Mouse (Mus musculus): ENCODE results near the gene Stard13. TPM values are rescaled to one million over a fixed set of nuclear protein-coding genes. Genes with fewer than 3 reads are reported as not detected.

Stard13 gene
- polyA plus RNA-seq, 1 experiment from 2014 or later = 3.7 TPM

- Histone ChIP-seq H3K27ac (ENCODE audit: low read depth, low read length) (no peak overlapping the region), H3K9me3 (ENCODE audit: control insufficient read depth) (no peaks in the 10 kb centered on the region), H3K36me3 (ENCODE audit: control insufficient read depth, insufficient read depth) (no peaks in the 10 kb centered on the region), H3K27me3 (replicated peaks; ENCODE audit: control insufficient read depth, insufficient read depth, low read length) (no peaks in the 10 kb centered on the region), H3K9ac (ENCODE audit: low read depth, low read length) (no peak overlapping the region), H3K4me2 (replicated peaks; ENCODE audit: low read depth) (no peak overlapping the region), H3K4me3 (ENCODE audit: low read depth, low read length) (no peak overlapping the region), H3K4me1 (replicated peaks; ENCODE audit: control insufficient read depth, insufficient read depth, low read length) (peaks cover 4% of the 10 kb centered on the region; the same call in 1 of the 2 replicates)
- ATAC-seq = no peak
- WGBS = 86% methylated on average over 2 of the region's 2 CpGs
- no peak for TF ChIP-seq CTCF (IDR thresholded peaks at IDR 0.05; ENCODE audit: low read depth)
Observed at GRCm38 (mm10) chr5:151109822-151110221, 123.8 kb downstream of the Stard13 start.

- H3K27ac ChIP-seq (ENCODE audit: low read depth, low read length) = peak overlapping the region; percentile 54; the same call in 1 of the 2 replicates
- no peak for TF ChIP-seq CTCF (IDR thresholded peaks at IDR 0.05; ENCODE audit: low read depth)
- H3K4me3 ChIP-seq (ENCODE audit: low read depth, low read length) = no peak overlapping the region
- no peaks in the 10 kb centered on the region for H3K27me3 ChIP-seq (replicated peaks; ENCODE audit: control insufficient read depth, insufficient read depth, low read length)
- no peak for ATAC-seq
- WGBS = 74% methylated on average over 7 of the region's 7 CpGs
- no peak overlapping the region for H3K4me2 ChIP-seq (replicated peaks; ENCODE audit: low read depth)
- H3K4me1 ChIP-seq (replicated peaks; ENCODE audit: control insufficient read depth, insufficient read depth, low read length) = peaks cover under 1% of the 10 kb centered on the region; the same call in 1 of the 2 replicates
- no peak overlapping the region for H3K9ac ChIP-seq (ENCODE audit: low read depth, low read length)
- no peaks in the 10 kb centered on the region for H3K9me3 ChIP-seq (ENCODE audit: control insufficient read depth)
- no peaks in the 10 kb centered on the region for H3K36me3 ChIP-seq (ENCODE audit: control insufficient read depth, insufficient read depth)
Observed at GRCm38 (mm10) chr5:151108955-151109354, 124.7 kb downstream of the Stard13 start.

GRCm38 (mm10) chr5:151108291-151108897, 125.2 kb downstream of the Stard13 start:
- peak overlapping the region; percentile 54; the same call in 1 of the 2 replicates for H3K27ac ChIP-seq (ENCODE audit: low read depth, low read length)
- no peak overlapping the region for H3K9ac ChIP-seq (ENCODE audit: low read depth, low read length)
- H3K4me3 ChIP-seq (ENCODE audit: low read depth, low read length) = no peak overlapping the region
- 59% methylated on average over 19 of the region's 19 CpGs for WGBS
- no peaks in the 10 kb centered on the region for H3K9me3 ChIP-seq (ENCODE audit: control insufficient read depth)
- H3K36me3 ChIP-seq (ENCODE audit: control insufficient read depth, insufficient read depth) = no peaks in the 10 kb centered on the region
- H3K4me1 ChIP-seq (replicated peaks; ENCODE audit: control insufficient read depth, insufficient read depth, low read length) = no peaks in the 10 kb centered on the region; the same call in 1 of the 2 replicates
- H3K27me3 ChIP-seq (replicated peaks; ENCODE audit: control insufficient read depth, insufficient read depth, low read length) = no peaks in the 10 kb centered on the region
- H3K4me2 ChIP-seq (replicated peaks; ENCODE audit: low read depth) = peak overlapping the region; percentile 43
- no peak for TF ChIP-seq CTCF (IDR thresholded peaks at IDR 0.05; ENCODE audit: low read depth)
- no peak for ATAC-seq

DNA sequence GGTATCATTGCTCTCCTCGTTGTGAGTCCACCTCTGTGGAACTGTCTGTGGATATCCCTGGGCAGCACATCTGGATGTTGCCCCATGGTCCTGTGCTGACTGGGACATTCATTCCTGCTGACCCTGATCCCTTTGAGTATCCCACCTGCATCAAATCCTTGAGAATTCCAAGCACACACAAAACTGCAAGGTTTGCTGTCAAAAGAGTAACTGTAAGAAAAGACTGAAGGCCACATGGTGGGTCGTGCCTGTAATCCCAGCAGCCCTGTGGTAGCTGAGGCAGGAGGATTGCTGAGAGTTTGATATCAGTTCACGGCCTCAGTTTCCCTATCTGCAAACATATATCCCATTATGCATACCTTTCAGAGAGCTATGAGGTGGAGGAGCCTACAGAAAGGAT, 126.8 kb downstream of the Stard13 start:
- Histone ChIP-seq H3K9me3 (ENCODE audit: control insufficient read depth) (no peaks in the 10 kb centered on the region), H3K9ac (ENCODE audit: low read depth, low read length) (no peak overlapping the region), H3K27ac (ENCODE audit: low read depth, low read length) (no peak overlapping the region), H3K4me1 (replicated peaks; ENCODE audit: control insufficient read depth, insufficient read depth, low read length) (no peaks in the 10 kb centered on the region), H3K27me3 (replicated peaks; ENCODE audit: control insufficient read depth, insufficient read depth, low read length) (no peaks in the 10 kb centered on the region), H3K4me2 (replicated peaks; ENCODE audit: low read depth) (no peak overlapping the region), H3K4me3 (ENCODE audit: low read depth, low read length) (no peak overlapping the region), H3K36me3 (ENCODE audit: control insufficient read depth, insufficient read depth) (no peaks in the 10 kb centered on the region)
- no peak for TF ChIP-seq CTCF (IDR thresholded peaks at IDR 0.05; ENCODE audit: low read depth)
- no peak for ATAC-seq
- WGBS = 96% methylated on average over 3 of the region's 3 CpGs

DNA sequence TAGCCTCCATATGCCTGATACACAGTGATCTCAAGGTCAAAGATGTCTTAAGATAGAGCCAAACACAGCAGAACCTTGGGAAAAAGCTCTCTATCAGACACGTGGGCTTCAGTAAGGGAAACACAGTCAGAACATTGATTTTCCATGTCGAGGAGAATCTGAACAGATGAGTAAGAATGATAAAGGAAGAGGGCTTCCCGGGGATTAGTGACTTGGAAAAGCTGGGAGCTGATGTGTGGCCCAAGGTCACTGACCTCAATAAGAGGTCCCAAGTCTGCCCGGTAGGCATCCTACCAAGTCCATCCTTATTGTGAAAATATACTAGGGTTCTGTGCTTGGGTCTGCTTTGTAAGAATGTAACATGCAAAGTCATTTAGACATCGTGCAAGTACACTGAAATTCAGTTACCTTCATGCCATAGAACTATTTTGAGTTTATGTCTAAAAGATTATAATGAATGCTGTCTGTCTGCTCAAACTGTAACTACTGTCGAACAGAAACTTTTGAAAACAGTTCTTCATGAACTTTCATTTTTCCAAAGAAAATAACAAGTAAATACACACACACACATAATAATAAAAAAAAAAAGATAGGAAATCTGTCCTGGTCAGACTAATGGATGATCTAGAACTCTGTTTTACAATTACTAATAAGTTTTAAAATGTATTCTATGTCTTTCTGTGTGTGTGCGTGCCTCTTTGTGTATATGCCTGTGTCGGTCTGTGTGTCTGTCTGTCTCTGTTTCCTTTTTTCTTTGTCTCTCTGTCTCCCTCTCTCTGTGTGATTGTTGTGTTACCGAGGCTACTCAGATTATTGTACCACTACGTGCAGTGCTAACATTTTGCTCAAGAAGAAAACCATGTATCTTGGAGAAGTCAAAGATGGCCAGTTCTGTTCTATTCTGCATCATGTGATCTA, 128.3 kb downstream of the Stard13 start:
- Histone ChIP-seq H3K27ac (ENCODE audit: low read depth, low read length) (0 out of 2 replicates have a peak overlapping the region, but pooled peaks have one; percentile 16), H3K36me3 (ENCODE audit: control insufficient read depth, insufficient read depth) (no peaks in the 10 kb centered on the region), H3K4me1 (replicated peaks; ENCODE audit: control insufficient read depth, insufficient read depth, low read length) (no peaks in the 10 kb centered on the region), H3K4me2 (replicated peaks; ENCODE audit: low read depth) (no peak overlapping the region), H3K4me3 (ENCODE audit: low read depth, low read length) (no peak overlapping the region), H3K9ac (ENCODE audit: low read depth, low read length) (no peak overlapping the region), H3K9me3 (ENCODE audit: control insufficient read depth) (no peaks in the 10 kb centered on the region), H3K27me3 (replicated peaks; ENCODE audit: control insufficient read depth, insufficient read depth, low read length) (no peaks in the 10 kb centered on the region)
- 64% methylated on average over 10 of the region's 10 CpGs for WGBS
- TF ChIP-seq CTCF (IDR thresholded peaks at IDR 0.05; ENCODE audit: low read depth) = no peak
- no peak for ATAC-seq

GRCm38 (mm10) chr5:151104354-151105053, 129.1 kb downstream of the Stard13 start:
- TF ChIP-seq CTCF (IDR thresholded peaks at IDR 0.05; ENCODE audit: low read depth) = no peak

More at GRCm38 (mm10) chr5:151104354-151105053, 129.1 kb downstream of the Stard13 start:
- no peaks in the 10 kb centered on the region for H3K4me1 ChIP-seq (replicated peaks; ENCODE audit: control insufficient read depth, insufficient read depth, low read length)
- no peaks in the 10 kb centered on the region for H3K36me3 ChIP-seq (ENCODE audit: control insufficient read depth, insufficient read depth)
- H3K4me2 ChIP-seq (replicated peaks; ENCODE audit: low read depth) = no peak overlapping the region
- no peak overlapping the region for H3K9ac ChIP-seq (ENCODE audit: low read depth, low read length)
- H3K27ac ChIP-seq (ENCODE audit: low read depth, low read length) = peak overlapping the region; percentile 16
- ATAC-seq = peak; percentile 97
- no peaks in the 10 kb centered on the region for H3K27me3 ChIP-seq (replicated peaks; ENCODE audit: control insufficient read depth, insufficient read depth, low read length)
- no peak overlapping the region for H3K4me3 ChIP-seq (ENCODE audit: low read depth, low read length)
- H3K9me3 ChIP-seq (ENCODE audit: control insufficient read depth) = no peaks in the 10 kb centered on the region
- WGBS = 43% methylated on average over 9 of the region's 9 CpGs

Measured in intestine, postnatal 0 days (tissue).